Mouse (Mus musculus): Measurements from ENCODE around the gene Smyd3. TPM values are rescaled to one million over a fixed set of nuclear protein-coding genes. Genes with fewer than 3 reads are reported as not detected.
A peak's percentile ranks its signal among the peaks of the same experiment; 100 is the strongest.
"Not testable (repeated sequence)": the region's sequence is repeated elsewhere in the genome, so short reads cannot be mapped to it uniquely, and the experiment has no call there.

Gene Smyd3
- polyA plus RNA-seq, 1 experiment from 2014 or later = 13.7 TPM

DNA sequence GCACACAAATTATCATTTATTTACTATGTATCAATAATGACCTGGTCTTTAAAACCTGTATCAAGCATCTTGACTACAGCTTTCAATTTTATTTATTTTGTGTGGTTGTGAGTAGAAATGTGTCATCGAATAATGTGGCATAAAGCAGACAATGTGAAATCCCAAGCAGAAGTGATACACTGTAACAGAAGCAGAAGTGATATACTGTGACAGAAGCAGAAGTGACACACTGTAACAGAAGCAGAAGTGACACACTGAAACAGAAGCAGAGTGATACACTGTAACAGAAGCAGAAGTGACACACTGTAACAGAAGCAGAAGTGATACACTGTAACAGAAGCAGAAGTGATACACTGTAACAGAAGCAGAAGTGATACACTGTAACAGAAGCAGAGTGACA is 355.1 kb downstream of the Smyd3 start:
- not testable (repeated sequence) for H3K4me3 ChIP-seq; H3K27me3 ChIP-seq; ATAC-seq; H3K36me3 ChIP-seq (ENCODE audit: poor library complexity, severe bottlenecking); H3K27ac ChIP-seq; H3K9me3 ChIP-seq (replicated peaks); H3K4me2 ChIP-seq; H3K9ac ChIP-seq
- WGBS = 92% methylated on average over 1 of the region's 1 CpGs
- peaks cover 13% of the 10 kb centered on the region for H3K4me1 ChIP-seq

DNA sequence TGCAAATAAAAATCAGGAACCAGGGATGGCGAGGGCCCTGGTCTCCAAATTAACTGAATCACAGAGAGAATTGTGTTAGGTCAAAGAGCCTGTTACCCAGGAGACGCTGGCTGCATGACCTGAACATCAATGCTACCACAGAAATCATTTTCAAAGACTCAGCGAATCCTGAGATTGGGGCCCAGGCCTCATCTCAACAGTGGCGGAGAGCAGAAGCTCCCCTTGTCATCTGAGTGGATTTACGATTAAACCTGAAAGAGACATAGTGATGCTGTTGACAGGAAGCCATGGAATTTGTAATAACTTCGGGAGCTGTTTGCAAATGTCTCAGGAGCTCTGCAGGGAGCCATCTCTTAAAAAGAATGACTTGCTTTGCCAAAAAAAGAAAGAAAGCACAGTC is 355.9 kb downstream of the Smyd3 start:
- WGBS = 6% methylated on average over 6 of the region's 6 CpGs
- Histone ChIP-seq H3K4me1 (peaks cover 11% of the 10 kb centered on the region), H3K36me3 (ENCODE audit: poor library complexity, severe bottlenecking) (no peaks in the 10 kb centered on the region), H3K9me3 (replicated peaks) (no peaks in the 10 kb centered on the region), H3K9ac (no peak overlapping the region), H3K4me2 (no peak overlapping the region), H3K27ac (no peak overlapping the region), H3K27me3 (no peaks in the 10 kb centered on the region), H3K4me3 (no peak overlapping the region)
- no peak for ATAC-seq

DNA sequence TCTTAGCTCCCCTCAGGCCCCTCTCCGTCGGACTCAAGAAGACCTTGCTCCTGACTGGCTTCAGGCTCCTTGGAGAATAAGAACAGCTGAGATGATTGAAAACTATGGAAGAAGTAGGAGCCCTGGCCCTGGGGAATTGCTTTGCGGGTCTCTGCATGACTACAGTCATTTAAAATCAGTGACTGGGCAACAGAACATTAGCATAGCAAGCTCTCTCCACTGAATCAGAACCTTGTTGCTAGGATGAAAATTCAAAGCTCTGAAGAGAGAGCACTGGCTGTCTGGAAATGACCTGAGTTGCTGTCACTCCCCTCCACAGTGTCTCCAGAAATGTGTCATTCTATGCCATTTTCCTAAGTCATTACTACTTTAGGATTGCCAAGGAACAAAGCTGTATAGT is 357.1 kb downstream of the Smyd3 start:
- Histone ChIP-seq H3K4me2 (no peak overlapping the region), H3K36me3 (ENCODE audit: poor library complexity, severe bottlenecking) (no peaks in the 10 kb centered on the region), H3K9ac (no peak overlapping the region), H3K9me3 (replicated peaks) (no peaks in the 10 kb centered on the region), H3K4me1 (peaks cover 11% of the 10 kb centered on the region), H3K27ac (no peak overlapping the region), H3K27me3 (no peaks in the 10 kb centered on the region), H3K4me3 (no peak overlapping the region)
- 61% methylated on average over 3 of the region's 3 CpGs for WGBS
- ATAC-seq = no peak

DNA sequence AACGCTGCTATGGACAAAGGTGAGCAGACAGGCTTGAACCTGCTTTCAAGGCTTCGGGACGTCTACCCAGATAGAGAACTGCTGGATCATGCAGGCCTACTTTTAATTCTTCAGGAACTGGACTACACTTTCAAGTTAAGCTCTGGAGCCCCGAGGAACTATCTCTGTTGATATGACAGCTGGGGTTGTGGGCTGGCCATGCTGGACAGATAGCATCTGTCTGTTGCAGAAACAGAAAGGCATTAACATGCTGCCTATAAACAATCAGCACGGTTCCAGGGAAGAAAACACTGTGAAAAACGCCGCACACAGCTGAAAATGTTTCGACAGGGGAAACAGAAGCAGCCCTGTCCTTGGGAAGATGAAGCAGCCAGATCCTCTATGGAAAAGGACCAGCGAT is 365.5 kb downstream of the Smyd3 start:
- Histone ChIP-seq H3K9me3 (replicated peaks) (no peaks in the 10 kb centered on the region), H3K4me3 (no peak overlapping the region), H3K4me1 (no peaks in the 10 kb centered on the region), H3K36me3 (ENCODE audit: poor library complexity, severe bottlenecking) (no peaks in the 10 kb centered on the region), H3K27ac (no peak overlapping the region), H3K27me3 (no peaks in the 10 kb centered on the region), H3K9ac (no peak overlapping the region), H3K4me2 (no peak overlapping the region)
- no peak for ATAC-seq
- 80% methylated on average over 9 of the region's 9 CpGs for WGBS

DNA sequence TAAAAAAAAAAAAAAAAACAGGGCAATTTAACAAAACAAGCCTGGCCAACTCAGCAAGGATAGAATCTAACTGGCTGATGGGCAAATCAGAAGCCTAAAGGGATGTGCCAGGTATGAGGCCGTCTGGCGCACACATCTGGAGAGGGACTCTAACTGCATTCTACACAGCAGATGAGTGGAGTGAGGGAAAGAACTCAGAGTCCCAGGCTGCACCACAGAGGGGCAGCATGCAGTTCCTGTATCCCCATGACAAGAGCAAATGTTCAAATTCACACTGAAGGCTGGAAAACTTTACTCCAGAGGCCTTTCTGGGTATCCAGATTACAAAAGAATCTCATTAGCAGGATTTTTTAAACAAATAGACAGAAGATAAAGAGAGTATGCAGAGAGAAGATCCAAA is 366.6 kb downstream of the Smyd3 start:
- Histone ChIP-seq H3K9ac (no peak overlapping the region), H3K4me1 (no peaks in the 10 kb centered on the region; the same call in 1 of the 2 replicates), H3K9me3 (replicated peaks) (no peaks in the 10 kb centered on the region), H3K27ac (no peak overlapping the region), H3K4me3 (no peak overlapping the region), H3K36me3 (ENCODE audit: poor library complexity, severe bottlenecking) (no peaks in the 10 kb centered on the region), H3K4me2 (no peak overlapping the region), H3K27me3 (no peaks in the 10 kb centered on the region)
- no peak for ATAC-seq
- 75% methylated on average over 2 of the region's 2 CpGs for WGBS

DNA sequence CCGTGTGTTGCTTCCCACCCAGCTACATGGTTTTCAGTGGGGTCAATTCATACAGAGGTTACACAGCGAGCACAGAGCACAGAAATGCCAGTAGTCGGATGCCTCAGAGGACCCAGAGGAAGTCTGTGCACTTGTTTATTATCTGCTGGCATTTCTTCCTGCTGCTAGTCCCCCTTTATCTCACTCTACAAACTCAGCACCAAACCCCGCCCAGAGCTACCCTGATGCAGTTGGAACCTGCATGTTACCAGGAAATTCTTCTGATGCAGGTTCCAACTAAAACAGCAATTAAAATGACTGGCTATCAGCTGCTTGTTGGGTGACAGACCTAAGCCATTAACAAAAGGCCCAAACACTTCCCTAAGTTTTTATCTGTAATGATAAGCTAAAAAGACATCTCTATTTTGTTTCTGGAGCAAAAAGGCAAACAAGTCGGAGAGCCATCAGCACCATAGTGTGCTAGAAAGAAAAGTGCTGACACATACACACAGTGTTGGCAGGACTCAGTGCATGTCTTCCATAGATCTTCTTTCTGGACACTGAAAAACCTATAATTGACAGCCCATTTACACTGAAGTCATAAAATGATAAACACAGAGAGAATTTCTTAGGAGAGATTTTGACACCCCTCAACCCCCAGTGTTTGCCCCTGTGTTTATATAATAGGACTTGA is 368.2 kb downstream of the Smyd3 start:
- H3K36me3 ChIP-seq (ENCODE audit: poor library complexity, severe bottlenecking) = no peaks in the 10 kb centered on the region
- no peak overlapping the region for H3K27ac ChIP-seq
- H3K27me3 ChIP-seq = no peaks in the 10 kb centered on the region
- no peak overlapping the region for H3K4me2 ChIP-seq
- H3K4me3 ChIP-seq = no peak overlapping the region
- no peak for ATAC-seq
- H3K9me3 ChIP-seq (replicated peaks) = no peaks in the 10 kb centered on the region
- WGBS = 79% methylated on average over 5 of the region's 5 CpGs
- no peak overlapping the region for H3K9ac ChIP-seq
- H3K4me1 ChIP-seq = no peaks in the 10 kb centered on the region; the same call in 1 of the 2 replicates

DNA sequence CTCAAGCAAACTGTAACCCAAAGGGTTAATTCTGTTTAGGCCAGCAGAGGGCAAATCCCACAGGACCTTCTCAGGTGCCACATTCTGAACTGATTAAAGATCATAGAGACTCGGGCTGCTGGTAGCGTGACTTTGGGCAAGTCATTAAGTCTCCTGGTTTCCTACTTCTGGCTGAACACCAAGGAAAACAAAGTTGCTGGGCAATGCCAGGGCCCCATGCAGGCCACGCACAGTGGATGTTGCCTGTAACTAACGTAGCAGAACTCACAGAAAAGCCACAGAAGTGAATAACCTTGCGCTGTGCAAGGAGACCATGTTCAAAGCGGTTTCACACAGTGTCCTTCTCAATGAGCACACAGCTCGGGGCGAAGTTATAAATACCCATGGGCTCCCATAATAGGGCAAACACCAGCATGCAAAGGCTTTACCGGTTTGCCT is 371.1 kb downstream of the Smyd3 start:
- 60% methylated on average over 9 of the region's 9 CpGs for WGBS
- ATAC-seq = no peak

DNA sequence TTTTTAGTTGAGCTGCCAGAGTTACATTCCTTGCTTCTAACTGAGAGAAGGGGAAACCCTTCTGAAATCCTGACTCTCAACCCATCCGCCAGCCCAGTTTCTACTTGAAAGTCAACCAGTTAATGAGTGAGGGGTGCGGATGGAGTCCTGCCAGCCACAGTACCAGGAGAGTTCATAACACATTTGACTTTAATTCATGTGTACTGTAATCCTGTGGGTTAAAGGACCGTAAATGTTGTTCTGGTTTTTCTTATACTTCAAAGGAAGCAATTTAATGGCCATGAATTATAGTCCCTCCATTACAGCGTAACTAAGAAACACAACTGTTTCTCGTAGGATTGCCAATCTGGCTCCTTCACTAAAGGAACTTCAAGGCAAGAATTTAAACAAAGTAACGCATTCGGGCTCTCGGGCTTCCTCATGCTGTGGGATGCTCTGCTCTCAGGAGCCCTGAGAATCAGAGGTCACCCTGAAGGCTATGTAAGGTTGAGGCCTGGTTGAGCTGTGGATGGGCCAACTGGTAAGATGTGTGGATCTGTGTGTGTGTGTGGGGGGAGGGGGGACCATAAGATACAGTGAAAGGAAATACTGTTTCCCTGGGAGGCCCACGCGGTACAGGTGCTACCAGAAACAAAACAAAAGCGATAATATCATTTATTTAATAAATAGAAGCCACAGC is 374.5 kb downstream of the Smyd3 start:
- WGBS = 81% methylated on average over 11 of the region's 11 CpGs
- Histone ChIP-seq H3K36me3 (ENCODE audit: poor library complexity, severe bottlenecking) (no peaks in the 10 kb centered on the region), H3K27ac (no peak overlapping the region), H3K4me3 (no peak overlapping the region), H3K27me3 (peaks cover 13% of the 10 kb centered on the region), H3K4me1 (no peaks in the 10 kb centered on the region; the same call in 1 of the 2 replicates), H3K4me2 (no peak overlapping the region), H3K9me3 (replicated peaks) (no peaks in the 10 kb centered on the region), H3K9ac (no peak overlapping the region)
- ATAC-seq = no peak

More for the DNA sequence above, 371.1 kb downstream of the Smyd3 start:
- H3K27ac ChIP-seq = no peak overlapping the region
- no peaks in the 10 kb centered on the region; the same call in 1 of the 2 replicates for H3K4me1 ChIP-seq
- no peak overlapping the region for H3K9ac ChIP-seq
- no peak overlapping the region for H3K4me2 ChIP-seq
- H3K4me3 ChIP-seq = no peak overlapping the region
- no peaks in the 10 kb centered on the region for H3K9me3 ChIP-seq (replicated peaks)
- H3K27me3 ChIP-seq = no peaks in the 10 kb centered on the region
- H3K36me3 ChIP-seq (ENCODE audit: poor library complexity, severe bottlenecking) = no peaks in the 10 kb centered on the region

DNA sequence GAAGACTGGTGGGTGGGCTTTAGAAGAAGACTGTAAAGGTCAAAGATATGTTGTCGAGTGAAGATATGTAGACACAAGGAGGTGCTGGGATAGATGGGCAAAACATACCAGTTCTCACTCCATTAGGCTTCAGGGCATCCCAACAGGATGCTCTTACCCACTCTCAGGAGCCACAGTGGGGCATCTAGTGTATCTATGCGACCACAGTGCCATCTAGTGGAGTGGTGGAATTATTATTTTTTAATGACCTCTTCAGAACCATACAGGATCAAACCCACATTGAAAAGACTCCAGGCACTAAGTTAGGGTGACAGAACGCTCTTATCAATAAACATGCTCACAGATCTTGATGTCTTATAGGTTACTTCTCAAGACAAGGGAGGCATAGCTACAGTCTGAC is 375.7 kb downstream of the Smyd3 start:
- H3K9me3 ChIP-seq (replicated peaks) = no peaks in the 10 kb centered on the region
- H3K27ac ChIP-seq = no peak overlapping the region
- H3K36me3 ChIP-seq (ENCODE audit: poor library complexity, severe bottlenecking) = no peaks in the 10 kb centered on the region
- peak; percentile 70 for ATAC-seq
- H3K4me2 ChIP-seq = no peak overlapping the region
- no peaks in the 10 kb centered on the region; the same call in 1 of the 2 replicates for H3K4me1 ChIP-seq
- H3K27me3 ChIP-seq = peaks cover 13% of the 10 kb centered on the region
- 55% methylated on average over 3 of the region's 3 CpGs for WGBS
- H3K9ac ChIP-seq = no peak overlapping the region
- no peak overlapping the region for H3K4me3 ChIP-seq

DNA sequence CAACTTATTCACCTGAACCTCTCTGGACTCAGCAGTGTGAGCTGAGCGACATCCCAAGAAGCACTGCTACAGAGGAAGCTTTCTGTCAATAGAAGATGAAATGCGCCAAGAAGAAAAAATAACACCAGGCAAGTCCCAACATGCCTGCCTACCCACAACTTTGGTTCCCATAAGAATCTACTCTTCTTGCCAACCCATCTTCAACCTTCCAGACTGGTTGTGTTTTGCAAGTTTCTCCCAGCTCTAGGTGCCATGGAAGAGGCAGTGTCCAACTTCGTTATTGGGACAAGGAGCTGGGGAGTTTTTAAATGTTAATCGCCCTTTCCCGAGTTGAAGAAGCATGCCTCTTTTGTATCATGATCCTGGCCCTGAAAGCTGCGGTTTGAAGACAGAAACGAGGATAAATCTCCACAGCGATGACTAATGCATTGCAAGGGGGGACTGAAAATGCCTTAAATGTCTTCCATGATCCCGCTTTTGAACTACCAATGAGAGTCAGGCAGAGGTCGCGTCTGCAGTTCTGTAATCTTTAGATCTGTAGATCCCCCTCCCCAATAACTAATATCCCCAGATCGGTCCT is 376.7 kb downstream of the Smyd3 start:
- ATAC-seq = no peak
- no peak overlapping the region for H3K4me3 ChIP-seq
- H3K4me2 ChIP-seq = no peak overlapping the region
- peaks cover 13% of the 10 kb centered on the region for H3K27me3 ChIP-seq
- no peak overlapping the region for H3K27ac ChIP-seq
- H3K9me3 ChIP-seq (replicated peaks) = no peaks in the 10 kb centered on the region
- H3K36me3 ChIP-seq (ENCODE audit: poor library complexity, severe bottlenecking) = no peaks in the 10 kb centered on the region
- no peak overlapping the region for H3K9ac ChIP-seq
- WGBS = 72% methylated on average over 12 of the region's 12 CpGs
- peaks cover 9% of the 10 kb centered on the region for H3K4me1 ChIP-seq

DNA sequence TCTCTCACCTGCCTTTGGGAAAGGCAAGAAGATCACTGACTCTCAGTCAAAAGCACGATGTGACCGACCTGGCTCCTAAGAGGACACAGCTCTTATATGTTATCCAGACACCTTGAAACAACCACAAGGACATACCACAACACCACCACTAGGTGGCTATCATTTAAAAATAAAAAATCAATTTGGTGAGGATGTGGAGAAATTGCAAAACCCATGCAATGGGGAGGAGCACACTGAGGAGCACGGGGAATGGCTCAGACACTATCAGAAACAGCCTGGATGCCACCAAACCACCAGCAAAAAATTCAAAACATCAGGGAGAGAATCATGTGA is 380.7 kb downstream of the Smyd3 start:
- Histone ChIP-seq H3K9ac (no peak overlapping the region), H3K27ac (no peak overlapping the region), H3K36me3 (ENCODE audit: poor library complexity, severe bottlenecking) (no peaks in the 10 kb centered on the region), H3K4me2 (no peak overlapping the region), H3K4me1 (peaks cover 9% of the 10 kb centered on the region), H3K9me3 (replicated peaks) (peaks cover 12% of the 10 kb centered on the region; the same call in 1 of the 2 replicates), H3K4me3 (no peak overlapping the region), H3K27me3 (peaks cover 13% of the 10 kb centered on the region)
- WGBS = 79% methylated on average over 3 of the region's 3 CpGs
- ATAC-seq = no peak

DNA sequence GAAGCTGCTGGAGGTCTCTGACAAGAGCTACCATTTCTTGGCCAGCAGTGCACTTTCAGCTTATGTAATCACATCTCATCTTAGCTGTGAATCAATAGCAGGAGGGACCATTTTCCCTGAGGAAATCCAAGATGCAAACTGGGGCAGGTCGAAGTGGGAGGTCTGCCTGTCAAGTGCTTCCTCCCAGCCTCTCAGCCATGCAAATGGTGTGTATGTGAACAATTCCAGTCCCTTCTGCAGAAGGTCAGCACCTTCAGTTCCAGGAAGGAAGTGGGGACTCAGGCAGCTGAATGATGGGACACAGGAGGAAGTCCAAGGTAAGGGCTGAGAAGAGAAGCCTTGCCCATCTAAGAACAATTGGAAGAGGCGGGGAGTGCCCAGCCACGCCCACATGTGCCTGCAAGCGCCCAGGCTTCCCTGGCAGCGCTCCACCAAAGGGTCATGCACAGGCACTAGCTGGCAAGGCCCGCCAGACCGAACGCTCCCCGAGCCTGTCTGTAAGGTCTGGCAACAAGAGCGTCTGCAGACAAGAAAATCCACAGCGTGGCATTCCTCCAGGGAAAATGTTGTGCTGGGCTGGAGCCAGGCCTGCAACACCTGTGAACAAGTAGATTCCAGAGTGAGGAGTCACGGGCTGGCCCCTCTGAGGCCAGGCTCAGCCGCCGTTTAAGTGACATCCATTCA is 381.2 kb downstream of the Smyd3 start:
- no peaks in the 10 kb centered on the region for H3K36me3 ChIP-seq (ENCODE audit: poor library complexity, severe bottlenecking)
- H3K4me2 ChIP-seq = no peak overlapping the region
- no peak overlapping the region for H3K9ac ChIP-seq
- ATAC-seq = 0 out of 2 replicates have a peak, but pooled peaks have one; percentile 13
- peaks cover 12% of the 10 kb centered on the region; the same call in 1 of the 2 replicates for H3K9me3 ChIP-seq (replicated peaks)
- H3K4me1 ChIP-seq = peaks cover 9% of the 10 kb centered on the region
- no peak overlapping the region for H3K4me3 ChIP-seq
- H3K27me3 ChIP-seq = peaks cover 13% of the 10 kb centered on the region
- H3K27ac ChIP-seq = no peak overlapping the region
- 48% methylated on average over 14 of the region's 14 CpGs for WGBS

All from forebrain, embryonic 13.5 days (tissue).